Comparison of ENCODE assay signal across 8 mouse cellular contexts in genomic region chr4:105206995-105207394, GRCm38 (mm10). TPM values are rescaled to one million over a fixed set of nuclear protein-coding genes. Genes with fewer than 3 reads are reported as not detected.
A peak's percentile ranks its signal among the peaks of the same experiment; 100 is the strongest.
DNase-seq lines count a peak whose midpoint lies in the region; ATAC-seq and TF ChIP-seq lines count a peak whose summit lies in the region.

No protein-coding gene starts in this region.

- TF ChIP-seq CTCF in ES-Bruce4 (IDR thresholded peaks at IDR 0.05; ENCODE audit: low read depth, low read length) = no peak
- no peak for TF ChIP-seq CTCF in liver, adult 2 months (IDR thresholded peaks at IDR 0.05; ENCODE audit: low read depth, low read length)

- TF ChIP-seq POLR2A in ES-Bruce4 (IDR thresholded peaks at IDR 0.05; ENCODE audit: insufficient read depth, low read length) = no peak
- no peak for TF ChIP-seq POLR2A in liver, adult 2 months (IDR thresholded peaks at IDR 0.05; ENCODE audit: extremely low read depth, insufficient read depth, low read length)

- ATAC-seq in hindbrain, embryonic 11.5 days (ENCODE audit: low FRiP score) = no peak
- ATAC-seq in hindbrain, embryonic 16.5 days = no peak
- 0 out of 2 replicates have a peak, but pooled peaks have one; percentile 20 for ATAC-seq in embryonic facial prominence, embryonic 11.5 days (replicated peaks; ENCODE audit: insufficient number of reproducible peaks, low FRiP score, low TSS enrichment, low read depth)
- ATAC-seq in midbrain, embryonic 14.5 days (ENCODE audit: low FRiP score, low TSS enrichment) = no peak

- no peak overlapping the region for H3K9ac ChIP-seq in hindbrain, embryonic 11.5 days (ENCODE audit: low read depth, low read length)
- no peak overlapping the region for H3K9ac ChIP-seq in hindbrain, embryonic 16.5 days (ENCODE audit: low read depth, low read length)
- H3K9ac ChIP-seq in ES-Bruce4 (ENCODE audit: low read depth, poor library complexity, severe bottlenecking) = peak overlapping the region; percentile 52
- H3K9ac ChIP-seq in embryonic facial prominence, embryonic 11.5 days (replicated peaks; ENCODE audit: low read length) = no peak overlapping the region
- H3K9ac ChIP-seq in liver, adult 2 months (ENCODE audit: low read depth, low read length) = no peak overlapping the region
- no peak overlapping the region for H3K9ac ChIP-seq in midbrain, embryonic 14.5 days (replicated peaks; ENCODE audit: low read length)

- no peak overlapping the region for H3K4me3 ChIP-seq in hindbrain, embryonic 11.5 days (ENCODE audit: low read depth, low read length)
- H3K4me3 ChIP-seq in hindbrain, embryonic 16.5 days (ENCODE audit: low read length) = no peak overlapping the region
- H3K4me3 ChIP-seq in ES-Bruce4 (ENCODE audit: low read depth, low read length) = no peak overlapping the region
- no peak overlapping the region for H3K4me3 ChIP-seq in embryonic facial prominence, embryonic 11.5 days (ENCODE audit: low read depth, low read length)
- no peak overlapping the region for H3K4me3 ChIP-seq in liver, adult 2 months (ENCODE audit: insufficient read depth, low read depth, low read length)
- H3K4me3 ChIP-seq in midbrain, embryonic 14.5 days (replicated peaks; ENCODE audit: low read depth, low read length) = no peak overlapping the region

- WGBS in hindbrain, embryonic 11.5 days = 49% methylated on average over 8 of the region's 8 CpGs
- WGBS in hindbrain, embryonic 16.5 days = 46% methylated on average over 8 of the region's 8 CpGs
- WGBS in embryonic facial prominence, embryonic 11.5 days = 37% methylated on average over 8 of the region's 8 CpGs
- 57% methylated on average over 8 of the region's 8 CpGs for WGBS in liver, adult 2 months
- WGBS in midbrain, embryonic 14.5 days = 63% methylated on average over 8 of the region's 8 CpGs

- H3K36me3 ChIP-seq in hindbrain, embryonic 11.5 days (ENCODE audit: control insufficient read depth, insufficient read depth, low read length) = no peaks in the 10 kb centered on the region
- no peaks in the 10 kb centered on the region for H3K36me3 ChIP-seq in hindbrain, embryonic 16.5 days (ENCODE audit: control insufficient read depth, insufficient read depth, low read length)
- peaks cover 8% of the 10 kb centered on the region for H3K36me3 ChIP-seq in ES-Bruce4 (ENCODE audit: control insufficient read depth, insufficient read depth, low read length, poor library complexity, severe bottlenecking)
- H3K36me3 ChIP-seq in embryonic facial prominence, embryonic 11.5 days (replicated peaks; ENCODE audit: control insufficient read depth, insufficient read depth, low read depth, low read length) = peaks cover 5% of the 10 kb centered on the region
- peaks cover 68% of the 10 kb centered on the region for H3K36me3 ChIP-seq in liver, adult 2 months (ENCODE audit: control insufficient read depth, insufficient read depth, low read length)
- H3K36me3 ChIP-seq in midbrain, embryonic 14.5 days (ENCODE audit: control insufficient read depth, insufficient read depth, low read length) = peaks cover 11% of the 10 kb centered on the region

- no peaks in the 10 kb centered on the region for H3K27me3 ChIP-seq in hindbrain, embryonic 11.5 days (ENCODE audit: control insufficient read depth, insufficient read depth, low read length)
- H3K27me3 ChIP-seq in hindbrain, embryonic 16.5 days (replicated peaks; ENCODE audit: control insufficient read depth, insufficient read depth, low read length) = no peaks in the 10 kb centered on the region
- H3K27me3 ChIP-seq in ES-Bruce4 (ENCODE audit: control insufficient read depth, insufficient read depth, low read length, poor library complexity, severe bottlenecking) = no peaks in the 10 kb centered on the region
- H3K27me3 ChIP-seq in embryonic facial prominence, embryonic 11.5 days (ENCODE audit: control insufficient read depth, insufficient read depth, low read length) = no peaks in the 10 kb centered on the region
- H3K27me3 ChIP-seq in liver, adult 2 months (ENCODE audit: control insufficient read depth, insufficient read depth, low read length) = no peaks in the 10 kb centered on the region
- no peaks in the 10 kb centered on the region for H3K27me3 ChIP-seq in midbrain, embryonic 14.5 days (ENCODE audit: control insufficient read depth, insufficient read depth, low read length)

- H3K4me2 ChIP-seq in hindbrain, embryonic 11.5 days (replicated peaks; ENCODE audit: low read depth, low read length) = no peak overlapping the region
- H3K4me2 ChIP-seq in hindbrain, embryonic 16.5 days (ENCODE audit: low read length) = no peak overlapping the region
- H3K4me2 ChIP-seq in embryonic facial prominence, embryonic 11.5 days (ENCODE audit: low read depth, low read length) = no peak overlapping the region
- no peak overlapping the region for H3K4me2 ChIP-seq in midbrain, embryonic 14.5 days (ENCODE audit: low read length)

- H3K4me1 ChIP-seq in hindbrain, embryonic 11.5 days (replicated peaks; ENCODE audit: control insufficient read depth, insufficient read depth, low read length) = no peaks in the 10 kb centered on the region
- H3K4me1 ChIP-seq in hindbrain, embryonic 16.5 days (ENCODE audit: control insufficient read depth, insufficient read depth, low read depth, low read length) = peaks cover 23% of the 10 kb centered on the region
- peaks cover 27% of the 10 kb centered on the region for H3K4me1 ChIP-seq in ES-Bruce4 (ENCODE audit: control insufficient read depth, insufficient read depth, low read length)
- peaks cover 9% of the 10 kb centered on the region for H3K4me1 ChIP-seq in embryonic facial prominence, embryonic 11.5 days (ENCODE audit: control insufficient read depth, insufficient read depth, low read length)
- H3K4me1 ChIP-seq in liver, adult 2 months (ENCODE audit: control insufficient read depth, insufficient read depth, low read length) = peaks cover 31% of the 10 kb centered on the region
- H3K4me1 ChIP-seq in midbrain, embryonic 14.5 days (ENCODE audit: control insufficient read depth, insufficient read depth, low read length) = 0 out of 2 replicates have a peak, but pooled peaks cover 6% of the 10 kb centered on the region

- no peaks in the 10 kb centered on the region for H3K9me3 ChIP-seq in hindbrain, embryonic 11.5 days (ENCODE audit: control insufficient read depth, low read length)
- no peaks in the 10 kb centered on the region for H3K9me3 ChIP-seq in hindbrain, embryonic 16.5 days (ENCODE audit: control insufficient read depth, low read length)
- no peaks in the 10 kb centered on the region for H3K9me3 ChIP-seq in ES-Bruce4 (replicated peaks; ENCODE audit: control insufficient read depth, insufficient read depth, low read length, poor library complexity, severe bottlenecking)
- no peaks in the 10 kb centered on the region for H3K9me3 ChIP-seq in embryonic facial prominence, embryonic 11.5 days (replicated peaks; ENCODE audit: control insufficient read depth, low read length)
- no peaks in the 10 kb centered on the region for H3K9me3 ChIP-seq in midbrain, embryonic 14.5 days (ENCODE audit: control insufficient read depth, low read length)

- H3K27ac ChIP-seq in hindbrain, embryonic 11.5 days (ENCODE audit: low read depth, low read length) = no peak overlapping the region
- no peak overlapping the region for H3K27ac ChIP-seq in hindbrain, embryonic 16.5 days (ENCODE audit: low read depth, low read length)
- H3K27ac ChIP-seq in ES-Bruce4 (ENCODE audit: insufficient read depth, low read length) = peak overlapping the region; percentile 85
- H3K27ac ChIP-seq in embryonic facial prominence, embryonic 11.5 days (replicated peaks; ENCODE audit: low read depth, low read length) = peak overlapping the region; percentile 39; the same call in 1 of the 2 replicates
- 0 out of 2 replicates have a peak overlapping the region, but pooled peaks have one; percentile 6 for H3K27ac ChIP-seq in liver, adult 2 months (replicated peaks; ENCODE audit: insufficient read depth, low read depth, low read length)
- no peak overlapping the region for H3K27ac ChIP-seq in midbrain, embryonic 14.5 days (replicated peaks; ENCODE audit: low read depth, low read length)

- no peak for TF ChIP-seq EP300 in ES-Bruce4 (IDR thresholded peaks at IDR 0.05; ENCODE audit: insufficient read depth, low read depth, low read length)

- peaks cover 9% of the 10 kb centered on the region; the same call in 1 of the 2 replicates for H3K79me2 ChIP-seq in liver, adult 2 months (ENCODE audit: control insufficient read depth, insufficient read depth, low read length)

- peak; percentile 34 for DNase-seq in hindbrain, embryonic 11.5 days (ENCODE audit: low spot score)
- peak; percentile 68 for DNase-seq in embryonic facial prominence, embryonic 11.5 days (ENCODE audit: low spot score)
- DNase-seq in liver, adult 2 months (ENCODE audit: extremely low read depth, low read depth, low spot score) = no peak
- DNase-seq in left cerebral cortex, postnatal 10 days (ENCODE audit: extremely low spot score in 1 of 2, low spot score in 2 of 2) = no peak
- no peak for DNase-seq in thymus, postnatal 25 days
- no peak for DNase-seq in midbrain, embryonic 14.5 days

- intact Hi-C loops in left cerebral cortex, postnatal 10 days (cut with DNase I) = no loop called here

RNA-seq across cellular contexts. Expression of gene Plpp3, which starts 49.8 kb away (rescaled TPM):
- 51.1 and 52.7 TPM in 2 replicates for polyA plus RNA-seq in hindbrain, embryonic 11.5 days (2014; fragmentation: Nextera tagmentation; extraction: Ambion mirVana)
- polyA plus RNA-seq in hindbrain, embryonic 16.5 days (2015; fragmentation: Nextera tagmentation; extraction: Ambion mirVana) = 114 and 122 TPM in 2 replicates
- 16.1 and 17.5 TPM in 2 replicates for polyA plus RNA-seq in ES-Bruce4 (2011; ENCODE audit: insufficient read depth, insufficient read length, low read depth, missing spikeins)
- 73.5 and 79.3 TPM in 2 replicates for polyA plus RNA-seq in embryonic facial prominence, embryonic 11.5 days (2014; fragmentation: Nextera tagmentation; extraction: Ambion mirVana)
- 64.1 and 81.1 TPM in 2 replicates for total RNA-seq in liver, adult 2 months (2014; rRNA removed)
- 81.0 and 84.2 TPM in 2 replicates for polyA plus RNA-seq in liver, adult 2 months (2012; rRNA removed)
- total RNA-seq in left cerebral cortex, postnatal 10 days (2021) = 100 to 1,000 TPM; 110 to 114 TPM
- polyA plus RNA-seq in midbrain, embryonic 14.5 days (2014; fragmentation: Nextera tagmentation; extraction: Ambion mirVana) = 51.7 and 62.4 TPM in 2 replicates

Comparison
In these comparisons a context has a peak if more than half of its experiments do, and no peak if none do; other contexts are left out.
1. DNase-seq: peak in hindbrain, embryonic 11.5 days (single experiment) and embryonic facial prominence, embryonic 11.5 days (single experiment); none in liver, adult 2 months (single experiment), left cerebral cortex, postnatal 10 days (0 of 2), thymus, postnatal 25 days (single experiment) and midbrain, embryonic 14.5 days (single experiment).
2. H3K27ac ChIP-seq: peak in ES-Bruce4 (single experiment), embryonic facial prominence, embryonic 11.5 days (single experiment) and liver, adult 2 months (single experiment); none in hindbrain, embryonic 11.5 days (single experiment), hindbrain, embryonic 16.5 days (single experiment) and midbrain, embryonic 14.5 days (single experiment).